Mouse (Mus musculus) hindbrain, embryonic 11.5 days (tissue): Measurements from ENCODE around the gene Sgce. TPM values are rescaled to one million over a fixed set of nuclear protein-coding genes. Genes with fewer than 3 reads are reported as not detected.

Experiments used
- ATAC-seq: fragments of 200-750 bp; cut with Nextera tagmentation; 2 replicates; pipeline ENCODE4 v1.8.0; 2017; ENCODE audit warnings: mild to moderate bottlenecking, moderate TSS enrichment, moderate library complexity; ENCODE audit not compliant: low FRiP score
- DNase-seq: peaks from one replicate; pipeline ENCODE4 v3.0.0-alpha.2; 2015; ENCODE audit warnings: low spot score
- H3K27ac ChIP-seq: fragments of 300-500 bp; sonication (generic); 2 replicates; pipeline ENCODE4 v1.5.1; 2014; ENCODE audit warnings: mild to moderate bottlenecking, low read depth, low read length
- H3K27me3 ChIP-seq: fragments of 300-500 bp; sonication (generic); 2 replicates; pipeline ENCODE4 v1.6.1; 2014; ENCODE audit warnings: mild to moderate bottlenecking, low read length, moderate library complexity, mixed read lengths; ENCODE audit not compliant: control insufficient read depth, insufficient read depth
- H3K36me3 ChIP-seq: fragments of 300-500 bp; sonication (generic); 2 replicates; pipeline ENCODE4 v1.6.1; 2014; ENCODE audit warnings: mild to moderate bottlenecking, low read length, moderate library complexity, mixed read lengths; ENCODE audit not compliant: control insufficient read depth, insufficient read depth
- H3K4me1 ChIP-seq: fragments of 300-500 bp; sonication (generic); replicated peaks from 2 replicates; pipeline ENCODE4 v1.6.1; 2014; ENCODE audit warnings: low read length, mixed read lengths; ENCODE audit not compliant: control insufficient read depth, insufficient read depth
- H3K4me2 ChIP-seq: fragments of 300-500 bp; sonication (generic); replicated peaks from 2 replicates; pipeline ENCODE4 v1.6.1; 2014; ENCODE audit warnings: mild to moderate bottlenecking, low read depth, low read length
- H3K4me3 ChIP-seq: fragments of 300-500 bp; sonication (generic); 2 replicates; pipeline ENCODE4 v1.5.1; 2014; ENCODE audit warnings: low read depth, low read length
- H3K9ac ChIP-seq: fragments of 300-500 bp; sonication (generic); 2 replicates; pipeline ENCODE4 v1.6.1; 2014; ENCODE audit warnings: low read depth, low read length
- H3K9me3 ChIP-seq: fragments of 300-500 bp; sonication (generic); 2 replicates; pipeline ENCODE4 v1.6.1; 2016; ENCODE audit warnings: low read length; ENCODE audit not compliant: control insufficient read depth
- WGBS: fragments of 180-500 bp; shearing (Covaris S2); extraction: QIAGEN DNeasy Blood & Tissue Kit; methylation state at CpG from one replicate; pipeline ENCODE4 v1.1.7; 2014; 5-methylcytosine and 5-hydroxymethylcytosine counted together
- polyA plus RNA-seq: library from polyadenylated mRNA; unstranded; fragments of >200 nt; fragmentation: Nextera tagmentation; extraction: Ambion mirVana; gene quantifications from 2 replicates; pipeline ENCODE4 v1.2.1, GENCODE M21; 2014

Gene Sgce
- polyA plus RNA-seq, 1 experiment from 2014 or later: 74.4 TPM

GRCm38 (mm10) chr6:4748506-4748961, 1.5 kb upstream of the Sgce start:
- Histone ChIP-seq H3K27me3 (no peaks in the 10 kb centered on the region), H3K36me3 (no peaks in the 10 kb centered on the region), H3K27ac (no peak overlapping the region), H3K4me2 (peak overlapping the region; percentile 58), H3K9ac (0 out of 2 replicates have a peak overlapping the region, but pooled peaks have one; percentile 17), H3K4me1 (no peaks in the 10 kb centered on the region), H3K9me3 (peaks cover 3% of the 10 kb centered on the region; the same call in 1 of the 2 replicates), H3K4me3 (peak overlapping the region; percentile 57)
- ATAC-seq (peak; percentile 53), DNase-seq (peak; percentile 71)
- 54% methylated on average over 14 of the region's 15 CpGs for WGBS

- Histone ChIP-seq H3K9ac (peak overlapping the region; percentile 54), H3K4me3 (peak overlapping the region; percentile 57), H3K4me2 (peak overlapping the region; percentile 58), H3K27me3 (no peaks in the 10 kb centered on the region), H3K9me3 (peaks cover 3% of the 10 kb centered on the region; the same call in 1 of the 2 replicates), H3K4me1 (no peaks in the 10 kb centered on the region), H3K36me3 (no peaks in the 10 kb centered on the region), H3K27ac (peak overlapping the region; percentile 82; the same call in 1 of the 2 replicates)
- WGBS: 50% methylated on average over 71 of the region's 71 CpGs
- 0 out of 2 replicates have a peak, but pooled peaks have one; percentile 22 for ATAC-seq
- DNase-seq: peak; percentile 63
Measured at GRCm38 (mm10) chr6:4747677-4748505, 884 bp upstream of the Sgce start.

DNA sequence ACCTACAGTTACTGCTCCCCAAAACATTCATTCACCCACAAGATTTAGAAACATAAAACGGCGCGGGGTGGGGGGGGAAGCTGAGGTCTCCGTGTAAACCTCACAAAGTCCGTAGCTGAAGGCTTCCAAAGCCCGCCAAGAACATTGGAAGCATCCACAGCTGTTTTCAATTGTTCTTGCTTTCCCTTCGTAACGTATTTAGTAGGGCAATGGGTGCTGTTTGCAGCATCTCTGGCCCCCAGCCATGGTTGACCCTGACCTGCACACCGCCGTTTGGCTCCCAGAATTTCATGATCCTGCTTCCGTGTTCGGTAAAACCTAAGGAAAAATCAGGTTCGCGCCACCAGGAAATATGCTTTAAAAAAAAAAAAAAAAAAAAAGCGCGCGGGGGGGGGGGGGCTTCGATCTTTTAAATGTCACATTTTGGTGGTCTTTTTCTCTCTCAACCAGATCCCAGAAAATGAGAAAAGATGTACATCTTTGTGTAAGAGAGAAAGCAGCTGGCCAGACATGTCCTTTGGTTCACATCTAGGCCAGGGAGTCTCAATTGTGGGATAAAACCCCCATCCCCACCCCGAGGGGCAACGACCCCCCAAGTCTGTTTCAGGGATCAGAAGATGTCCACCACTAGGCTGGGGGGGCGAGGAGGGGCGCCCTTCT, 841 bp downstream of the Sgce start:
- WGBS: 53% methylated on average over 20 of the region's 22 CpGs
- peak overlapping the region; percentile 57 for H3K4me3 ChIP-seq
- H3K27ac ChIP-seq: peak overlapping the region; percentile 82
- H3K4me2 ChIP-seq: peak overlapping the region; percentile 58
- H3K9me3 ChIP-seq: peaks cover 3% of the 10 kb centered on the region; the same call in 1 of the 2 replicates
- ATAC-seq (no peak), DNase-seq (peak; percentile 49)
- no peaks in the 10 kb centered on the region for H3K36me3 ChIP-seq
- H3K4me1 ChIP-seq: no peaks in the 10 kb centered on the region
- H3K27me3 ChIP-seq: no peaks in the 10 kb centered on the region
- peak overlapping the region; percentile 87 for H3K9ac ChIP-seq

- H3K4me3 ChIP-seq: no peak overlapping the region
- DNase-seq (no peak), ATAC-seq (no peak)
- H3K4me2 ChIP-seq: no peak overlapping the region
- no peak overlapping the region for H3K9ac ChIP-seq
- H3K27me3 ChIP-seq: no peaks in the 10 kb centered on the region
- H3K36me3 ChIP-seq: no peaks in the 10 kb centered on the region
- no peak overlapping the region for H3K27ac ChIP-seq
- H3K9me3 ChIP-seq: no peaks in the 10 kb centered on the region
- WGBS: 21% methylated on average over 6 of the region's 6 CpGs
- peaks cover 4% of the 10 kb centered on the region; the same call in 1 of the 2 replicates for H3K4me1 ChIP-seq
Measured at GRCm38 (mm10) chr6:4740511-4740910, 6.5 kb downstream of the Sgce start.

- ATAC-seq (no peak), DNase-seq (no peak)
- Histone ChIP-seq H3K27ac (no peak overlapping the region), H3K4me3 (no peak overlapping the region), H3K36me3 (no peaks in the 10 kb centered on the region), H3K9ac (0 out of 2 replicates have a peak overlapping the region, but pooled peaks have one; percentile 27), H3K27me3 (no peaks in the 10 kb centered on the region), H3K9me3 (no peaks in the 10 kb centered on the region), H3K4me1 (peaks cover 4% of the 10 kb centered on the region; the same call in 1 of the 2 replicates), H3K4me2 (no peak overlapping the region; the same call in 1 of the 2 replicates)
- WGBS: 8% methylated on average over 13 of the region's 13 CpGs
Measured at GRCm38 (mm10) chr6:4739522-4740355, 7.3 kb downstream of the Sgce start.

DNA sequence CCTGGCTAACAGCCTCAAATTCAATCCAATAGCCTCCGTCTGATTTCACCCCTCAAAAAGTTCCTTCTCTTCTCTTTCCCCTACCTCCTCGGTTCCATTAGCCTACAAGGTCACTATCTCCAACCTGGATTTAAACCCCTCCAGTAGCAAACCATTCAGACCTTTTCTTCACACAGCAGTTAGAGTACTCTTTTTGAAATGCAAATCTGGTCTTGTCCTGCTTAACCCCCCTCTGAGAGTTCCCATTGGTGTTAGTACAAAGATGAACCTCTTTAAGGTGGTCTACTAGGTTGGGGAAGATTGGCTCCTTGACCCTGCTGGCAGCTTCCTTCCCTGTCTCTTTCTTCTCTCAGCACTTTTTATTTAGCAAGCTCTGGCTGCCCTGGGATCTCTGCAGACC, 8.3 kb downstream of the Sgce start:
- Histone ChIP-seq H3K27me3 (no peaks in the 10 kb centered on the region), H3K4me1 (peaks cover 4% of the 10 kb centered on the region; the same call in 1 of the 2 replicates), H3K9ac (no peak overlapping the region), H3K27ac (no peak overlapping the region), H3K9me3 (no peaks in the 10 kb centered on the region), H3K36me3 (no peaks in the 10 kb centered on the region), H3K4me2 (no peak overlapping the region), H3K4me3 (no peak overlapping the region)
- no peak for ATAC-seq
- no peak for DNase-seq
- 11% methylated on average over 2 of the region's 2 CpGs for whole genome bisulfite sequencing

DNA sequence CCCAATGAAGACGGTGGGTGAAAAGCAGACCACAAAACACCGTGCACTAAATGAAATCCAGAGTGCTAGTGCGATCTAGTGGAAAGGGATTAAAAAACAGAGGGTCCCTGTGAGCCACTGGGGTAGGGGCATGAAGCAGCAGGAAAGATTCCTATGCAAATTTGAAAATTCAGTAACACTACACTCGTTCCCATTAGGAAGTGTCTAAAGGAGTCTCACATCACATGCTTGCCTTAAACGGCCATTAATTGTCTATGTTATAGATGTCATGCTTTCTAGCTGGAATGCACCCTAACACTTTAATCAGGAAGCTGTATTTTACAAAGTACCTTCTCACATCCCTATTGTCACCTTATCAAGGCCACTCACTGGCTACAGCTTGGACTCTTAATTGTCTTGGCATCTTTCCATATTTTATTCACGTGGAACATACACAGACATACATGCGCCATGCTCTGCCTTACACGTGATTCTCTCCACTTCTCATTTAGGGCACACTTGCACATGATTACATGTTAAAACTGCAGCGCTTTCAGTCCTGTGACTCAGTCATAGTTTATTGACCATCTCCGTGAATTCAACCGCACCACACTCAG, 8.9 kb downstream of the Sgce start:
- DNase-seq (no peak), ATAC-seq (no peak)
- 29% methylated on average over 11 of the region's 11 CpGs for WGBS
- H3K27ac ChIP-seq: no peak overlapping the region
- H3K4me2 ChIP-seq: no peak overlapping the region
- H3K27me3 ChIP-seq: no peaks in the 10 kb centered on the region
- no peaks in the 10 kb centered on the region for H3K9me3 ChIP-seq
- H3K36me3 ChIP-seq: no peaks in the 10 kb centered on the region
- H3K4me1 ChIP-seq: peaks cover 4% of the 10 kb centered on the region; the same call in 1 of the 2 replicates
- H3K4me3 ChIP-seq: no peak overlapping the region
- H3K9ac ChIP-seq: no peak overlapping the region

DNA sequence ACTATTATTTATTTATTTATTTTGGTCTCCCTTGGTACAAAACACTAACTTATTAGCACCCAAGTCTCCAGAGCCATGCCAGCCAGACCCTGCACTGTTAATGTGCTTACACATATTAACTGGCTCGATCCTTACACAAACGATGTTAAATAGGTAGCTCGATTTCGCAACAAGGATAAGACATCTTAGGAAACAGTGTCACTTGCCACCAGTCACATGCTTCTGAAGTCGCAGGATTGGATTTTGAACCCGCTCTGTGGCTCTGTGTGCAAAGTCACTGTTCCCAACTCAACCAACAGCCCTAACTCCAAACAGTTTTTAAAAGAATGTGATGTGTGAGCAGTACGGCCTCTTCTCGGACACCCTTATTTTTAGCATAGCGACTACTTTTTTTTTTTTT, 10.6 kb downstream of the Sgce start:
- Histone ChIP-seq H3K4me2 (no peak overlapping the region), H3K36me3 (no peaks in the 10 kb centered on the region), H3K27ac (no peak overlapping the region), H3K9ac (no peak overlapping the region), H3K27me3 (no peaks in the 10 kb centered on the region), H3K4me1 (peaks cover 4% of the 10 kb centered on the region; the same call in 1 of the 2 replicates), H3K4me3 (no peak overlapping the region), H3K9me3 (no peaks in the 10 kb centered on the region)
- DNase-seq (no peak), ATAC-seq (no peak)
- 87% methylated on average over 9 of the region's 9 CpGs for WGBS
